Mouse (Mus musculus): Measurements from ENCODE around the gene Scgb1a1.

The Scgb1a1 gene

DNA sequence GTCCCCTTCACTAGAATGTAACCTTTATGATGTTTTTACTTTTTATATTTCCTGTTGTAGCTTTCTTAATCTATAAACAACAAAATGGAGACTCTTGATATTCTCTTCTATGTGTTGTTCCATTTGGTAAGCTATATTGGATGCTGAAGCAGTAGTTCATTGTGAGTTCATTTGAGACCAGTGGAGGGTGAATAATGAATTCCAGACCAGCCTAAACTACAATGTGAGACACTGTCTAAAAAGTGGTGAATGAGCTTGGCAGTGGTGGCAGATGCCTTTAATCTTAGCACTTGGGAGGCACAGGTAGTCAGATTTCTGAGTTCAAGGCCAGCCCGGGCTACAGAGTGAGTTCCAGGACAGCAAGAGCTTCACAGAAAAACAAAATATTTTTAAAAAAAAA is 44.6 kb downstream of the Scgb1a1 start:
- DNase-seq (ENCODE audit: low spot score): no peak

DNA sequence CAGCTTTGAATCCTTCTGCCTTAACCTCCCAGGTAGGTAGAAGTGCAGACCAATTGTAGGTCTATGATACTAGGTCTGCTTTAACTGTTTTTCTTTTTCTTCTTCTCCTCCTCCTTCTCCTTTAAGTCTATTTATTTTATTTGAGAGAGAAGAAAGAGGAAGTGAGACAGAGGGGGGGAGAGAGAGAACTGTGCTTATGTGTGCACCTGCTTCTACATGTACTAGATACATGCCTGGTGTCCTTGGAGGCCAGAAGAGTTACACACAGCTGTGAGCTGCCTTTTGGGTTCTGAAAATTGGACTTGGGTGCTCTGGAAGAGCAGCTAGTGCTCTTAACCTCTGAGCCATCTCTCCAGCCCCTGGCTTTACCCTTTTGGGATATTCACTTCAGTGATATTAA is 46.7 kb downstream of the Scgb1a1 start:
- no peak for DNase-seq (ENCODE audit: low spot score)

DNA sequence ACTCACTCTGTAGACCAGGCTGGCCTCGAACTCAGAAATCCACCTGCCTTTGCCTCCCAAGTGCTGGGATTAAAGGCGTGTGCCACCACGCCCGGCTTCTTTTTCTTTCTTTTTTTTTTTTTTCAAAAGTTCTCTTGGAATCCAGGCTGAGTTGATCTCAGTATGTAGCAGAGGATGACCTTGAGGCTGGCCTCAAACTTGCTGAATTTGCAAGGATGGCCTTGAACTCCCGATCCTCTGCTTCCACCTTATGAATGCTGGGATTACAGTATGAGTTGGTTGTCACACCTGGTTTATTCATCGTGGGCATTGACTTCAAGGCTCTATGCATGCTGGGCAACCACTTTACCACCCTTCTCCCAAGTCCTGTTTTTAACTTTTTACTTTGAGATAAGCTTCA is 47.1 kb downstream of the Scgb1a1 start:
- no peak for DNase-seq (ENCODE audit: low spot score)

DNA sequence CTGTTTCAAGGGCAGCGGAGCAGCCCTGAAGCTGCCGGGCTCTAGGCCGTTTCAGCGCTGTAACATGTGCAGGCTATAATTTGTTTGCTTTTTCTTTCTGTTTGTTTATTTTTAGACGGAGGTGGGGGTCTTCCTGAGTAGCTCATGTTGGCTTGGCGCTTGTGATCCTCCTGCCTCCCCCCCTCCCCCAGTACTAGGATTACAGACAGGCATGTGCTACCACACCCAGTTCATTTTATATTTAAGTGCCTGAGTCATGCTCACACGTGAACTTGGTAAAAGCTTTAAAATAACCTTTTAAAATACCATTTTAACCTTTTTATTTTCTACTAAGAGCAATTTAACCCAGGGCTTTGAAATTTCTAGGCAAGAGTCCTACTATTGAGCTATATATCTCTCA is 47.8 kb downstream of the Scgb1a1 start:
- DNase-seq (ENCODE audit: low spot score): no peak

DNA sequence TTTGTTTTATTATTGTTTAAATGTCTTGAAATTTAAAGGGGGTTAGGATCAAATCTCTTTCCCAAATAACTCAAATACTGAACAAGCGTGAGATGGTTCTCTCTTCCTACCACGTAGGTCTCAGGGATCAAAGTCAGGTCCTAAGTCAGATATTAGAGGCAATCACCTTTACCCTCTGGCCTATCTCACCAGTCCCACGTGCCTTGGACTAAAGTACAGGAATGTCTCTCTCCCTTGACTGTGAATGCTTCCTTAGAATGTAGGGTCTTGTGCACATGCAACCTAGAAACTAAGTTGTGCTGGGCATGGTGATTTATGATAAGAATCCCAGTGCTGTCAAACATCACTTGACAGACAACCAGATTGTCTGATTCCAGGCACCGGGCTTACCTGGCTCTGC is 48.5 kb downstream of the Scgb1a1 start:
- DNase-seq (ENCODE audit: low spot score): no peak

DNA sequence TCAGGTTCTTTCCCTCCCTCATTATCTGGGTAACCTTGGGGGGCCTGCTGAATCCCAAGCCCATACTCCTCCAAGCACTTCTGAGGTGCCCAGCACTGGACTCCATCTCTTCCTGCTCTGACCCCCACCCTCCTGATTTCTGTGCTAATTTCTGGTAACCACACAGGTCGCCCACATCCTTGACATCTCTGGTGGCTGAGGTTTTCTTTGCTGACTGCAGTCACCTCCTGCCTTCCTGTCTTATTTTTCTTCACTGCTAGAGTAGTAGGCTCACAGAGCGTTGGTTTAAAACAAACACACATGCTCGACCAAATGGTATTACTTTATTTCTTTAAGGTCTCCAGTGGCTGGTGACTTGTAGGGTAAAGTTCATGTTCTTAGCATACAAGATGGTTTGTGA is 49.6 kb downstream of the Scgb1a1 start:
- no peak for DNase-seq (ENCODE audit: low spot score)

DNA sequence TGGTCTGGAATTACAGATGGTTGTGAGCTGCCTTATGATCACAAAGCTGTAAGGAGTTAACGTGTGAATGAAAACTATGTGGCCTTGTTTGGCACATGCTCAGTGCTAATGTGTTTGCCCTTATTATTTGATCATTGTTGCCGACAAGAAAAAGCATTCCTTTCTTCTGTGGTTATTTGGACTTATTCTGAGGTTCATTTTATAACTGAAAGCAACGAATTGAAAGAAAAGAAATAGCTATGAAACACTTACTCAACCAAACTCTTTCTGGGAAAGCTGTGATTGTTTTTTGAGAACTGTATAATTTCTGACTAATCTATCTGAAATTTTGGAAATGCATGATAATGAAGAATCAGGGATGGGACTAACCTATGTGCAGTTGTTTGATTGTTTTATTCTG is 52.7 kb downstream of the Scgb1a1 start:
- DNase-seq (ENCODE audit: low spot score): no peak

DNA sequence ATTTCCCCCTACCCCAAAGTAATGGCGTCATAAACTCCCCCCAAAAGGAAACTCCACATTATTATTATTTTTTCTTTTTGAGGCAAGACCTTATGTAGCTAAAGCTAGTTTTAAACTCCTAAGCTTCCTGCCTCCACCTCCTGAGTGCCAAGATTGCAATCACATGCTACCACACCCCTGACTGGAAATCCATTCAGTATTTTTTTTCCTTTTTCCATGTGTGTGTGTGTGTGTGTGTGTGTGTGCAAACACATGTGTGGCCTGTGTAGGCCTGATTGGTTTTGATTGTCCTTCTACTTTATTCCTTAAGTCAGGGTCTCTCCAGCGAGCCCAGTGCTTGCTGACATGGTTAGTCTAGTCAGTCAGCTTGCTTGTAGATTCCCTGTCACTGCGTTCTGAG is 53.3 kb downstream of the Scgb1a1 start:
- no peak for DNase-seq (ENCODE audit: low spot score)

Data from lung, postnatal 25 days (tissue).